Mouse (Mus musculus) lung, postnatal 14 days (tissue): ENCODE results near the gene Hist1h3c.

Experiments used
- DNase-seq: peaks from one replicate; pipeline ENCODE4 v3.0.0; 2021

Gene Hist1h3c

GRCm38 (mm10) chr13:23757211-23757773 is 11.9 kb upstream of the Hist1h3c start:
- DNase-seq: no peak

- DNase-seq: peak; percentile 91
Measured at GRCm38 (mm10) chr13:23756790-23757189, 11.4 kb upstream of the Hist1h3c start, which contains the start of gene Hist1h4b. Gene Hist1h4b (plus strand): TSS chr13:23757013.

DNA sequence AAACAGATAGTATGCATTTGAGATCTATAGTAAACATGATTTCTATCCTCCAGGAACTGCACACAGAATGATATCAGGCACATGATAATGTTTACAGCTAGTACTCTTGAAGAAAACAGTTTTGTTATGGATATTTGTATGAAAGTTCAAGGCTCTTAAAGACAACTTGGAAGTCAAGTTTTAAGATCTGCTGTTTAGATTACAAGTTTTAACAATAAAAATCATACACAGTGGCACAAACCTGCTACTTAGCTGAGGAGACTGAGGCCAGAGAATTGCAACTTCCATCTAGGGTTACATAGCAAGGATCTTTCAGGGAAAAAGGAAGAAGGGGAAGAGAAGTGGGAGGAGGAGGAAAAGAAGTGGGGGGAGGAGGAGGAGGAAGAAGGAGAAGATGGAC is 9.6 kb upstream of the Hist1h3c start:
- no peak for DNase-seq

DNA sequence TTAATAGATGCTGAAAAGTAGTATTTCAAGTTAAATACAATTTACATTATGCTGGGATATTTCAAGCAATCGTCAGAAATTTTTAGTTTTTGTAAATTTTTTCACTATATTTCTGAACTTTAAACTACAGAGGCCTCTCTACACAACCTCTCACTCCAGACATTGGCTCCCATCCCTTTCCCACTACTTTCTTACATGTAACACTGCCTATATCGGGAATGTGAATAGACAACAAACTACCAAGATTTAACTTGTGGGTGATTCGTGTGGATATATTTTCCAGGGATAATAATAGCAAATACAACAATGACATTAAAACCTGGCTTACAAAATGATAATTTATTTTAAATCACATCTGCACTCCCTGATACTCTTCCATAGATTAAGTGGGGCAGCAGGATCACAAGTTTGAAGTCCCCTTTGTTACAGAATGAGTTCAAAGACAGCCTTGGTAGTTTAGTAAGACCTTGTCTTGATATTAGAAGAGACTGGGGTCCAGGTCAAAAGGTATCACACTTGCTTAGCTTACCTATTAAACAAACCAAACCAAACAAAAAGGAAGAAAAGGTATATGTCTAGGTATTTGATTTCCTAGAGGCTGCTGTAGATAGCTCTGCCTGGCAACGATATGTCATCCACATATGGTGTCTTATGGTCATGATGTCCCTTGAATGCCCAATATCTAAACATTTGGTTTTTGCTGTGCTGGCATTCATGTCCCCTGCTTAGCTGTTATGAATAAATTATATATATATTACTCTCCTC is 8.1 kb upstream of the Hist1h3c start:
- DNase-seq: no peak

DNA sequence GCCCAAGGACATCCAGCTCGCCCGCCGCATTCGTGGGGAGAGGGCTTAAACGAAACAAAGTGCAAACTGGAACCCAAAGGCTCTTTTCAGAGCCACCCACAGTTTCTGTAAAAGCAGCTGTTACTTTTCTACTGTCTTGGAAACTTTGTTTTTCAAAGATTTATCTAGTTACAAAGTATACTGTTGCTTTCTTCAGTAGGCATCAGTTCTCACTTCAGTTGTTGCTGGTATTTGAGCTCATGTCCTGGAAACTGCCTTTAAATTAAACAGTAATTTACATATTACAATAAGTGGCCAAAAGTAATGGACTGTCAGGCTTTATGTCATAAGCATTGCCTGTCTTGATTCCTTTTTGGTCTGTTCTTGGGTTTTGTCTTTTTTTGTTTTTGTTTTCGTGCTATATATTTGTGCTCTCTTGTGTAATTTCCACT is 7.4 kb upstream of the Hist1h3c start:
- no peak for DNase-seq

DNA sequence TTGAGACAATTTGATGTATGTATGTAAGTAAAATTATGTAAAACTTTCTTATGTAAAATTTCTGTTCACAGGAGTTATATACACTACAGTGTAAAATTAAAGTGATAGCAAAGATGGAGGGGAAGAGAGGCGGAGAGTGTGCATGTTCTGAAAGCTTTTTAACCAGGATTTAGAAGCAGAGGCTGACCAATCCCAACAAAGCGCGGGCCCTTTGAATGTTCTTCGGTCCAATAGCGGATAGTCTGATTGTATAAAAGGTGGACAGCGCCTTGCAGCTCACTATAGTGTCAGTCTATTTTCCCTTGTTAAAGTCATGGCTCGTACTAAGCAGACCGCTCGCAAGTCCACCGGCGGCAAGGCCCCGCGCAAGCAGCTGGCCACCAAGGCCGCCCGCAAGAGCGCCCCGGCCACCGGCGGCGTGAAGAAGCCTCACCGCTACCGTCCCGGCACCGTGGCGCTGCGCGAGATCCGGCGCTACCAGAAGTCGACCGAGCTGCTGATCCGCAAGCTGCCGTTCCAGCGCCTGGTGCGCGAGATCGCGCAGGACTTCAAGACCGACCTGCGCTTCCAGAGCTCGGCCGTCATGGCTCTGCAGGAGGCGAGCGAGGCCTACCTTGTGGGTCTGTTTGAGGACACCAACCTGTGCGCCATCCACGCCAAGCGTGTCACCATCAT is 6.8 kb upstream of the Hist1h3c start, which contains the start of gene Hist1h3b:
TSS of gene Hist1h3b (plus strand) at position 201 of the 675 bp plus-strand sequence.
- DNase-seq: peak; percentile 88

DNA sequence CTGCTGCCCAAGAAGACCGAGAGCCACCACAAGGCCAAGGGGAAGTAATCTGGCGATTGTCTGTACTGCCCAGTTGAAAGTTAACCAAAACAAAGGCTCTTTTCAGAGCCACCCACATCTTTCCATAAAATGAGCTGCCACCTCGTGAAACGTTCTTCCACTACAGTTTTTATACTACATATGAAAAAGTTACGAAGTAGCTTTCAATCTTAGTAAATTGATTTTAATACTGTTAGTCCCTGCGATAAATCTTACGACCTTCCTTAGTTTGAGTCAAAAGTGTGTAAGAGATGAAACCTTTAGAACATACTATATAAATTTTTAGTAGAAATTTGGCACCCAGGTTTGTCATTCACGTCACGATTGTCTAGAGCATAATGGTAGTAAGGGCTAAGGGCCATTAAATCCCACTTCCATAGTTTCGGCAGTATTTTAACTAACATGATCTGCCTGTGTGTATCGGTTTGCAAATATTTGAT is 6.1 kb upstream of the Hist1h3c start:
- DNase-seq: no peak

DNA sequence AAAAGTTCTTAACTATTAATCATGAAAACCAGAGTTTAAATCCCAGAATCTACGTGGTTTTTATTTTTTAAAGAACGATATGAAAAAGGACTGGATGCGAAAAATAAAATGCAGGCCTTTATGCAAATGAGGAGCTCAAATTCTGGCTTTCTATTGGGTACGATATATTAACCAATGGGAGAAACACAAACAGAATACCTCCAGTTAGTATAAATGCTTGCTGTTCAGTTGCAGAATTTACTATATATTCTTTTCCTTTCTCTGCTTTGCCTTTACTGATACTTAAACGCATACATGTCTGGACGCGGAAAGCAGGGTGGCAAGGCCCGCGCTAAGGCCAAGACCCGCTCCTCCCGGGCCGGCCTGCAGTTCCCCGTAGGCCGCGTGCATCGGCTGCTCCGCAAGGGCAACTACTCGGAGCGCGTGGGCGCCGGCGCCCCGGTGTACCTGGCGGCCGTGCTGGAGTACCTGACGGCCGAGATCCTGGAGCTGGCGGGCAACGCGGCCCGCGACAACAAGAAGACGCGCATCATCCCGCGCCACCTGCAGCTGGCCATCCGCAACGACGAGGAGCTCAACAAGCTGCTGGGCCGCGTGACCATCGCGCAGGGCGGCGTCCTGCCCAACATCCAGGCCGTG is 5.6 kb upstream of the Hist1h3c start, which contains the start of gene Hist1h2ab:
TSS of gene Hist1h2ab (plus strand) at position 288 of the 639 bp plus-strand sequence.
- peak; percentile 22 for DNase-seq

DNA sequence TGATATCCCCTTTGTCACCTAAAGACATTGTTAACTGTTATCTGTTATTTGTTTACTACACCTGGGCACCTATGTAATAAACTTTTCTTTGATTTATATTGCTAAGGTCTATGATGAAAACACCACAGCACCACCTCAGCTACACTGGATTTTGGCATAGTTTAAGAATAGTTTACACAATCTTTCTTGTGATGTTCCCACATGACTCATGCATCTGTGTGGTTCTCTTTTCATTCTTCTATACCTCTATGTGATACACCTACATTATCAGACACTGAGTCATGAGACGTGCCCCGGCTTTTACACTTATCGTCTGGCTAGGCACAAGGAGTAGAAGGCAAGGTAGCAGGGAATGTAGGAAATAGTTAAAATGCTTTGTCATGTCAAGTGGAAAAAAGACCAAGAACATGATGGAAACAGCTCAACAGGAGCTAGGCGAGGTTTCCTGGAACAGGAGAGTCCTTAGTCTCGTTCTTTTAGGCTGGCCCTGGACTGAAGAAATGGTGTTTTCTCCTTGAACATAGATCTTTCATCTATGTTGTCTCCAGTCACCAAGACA is 4.2 kb upstream of the Hist1h3c start:
- no peak for DNase-seq

DNA sequence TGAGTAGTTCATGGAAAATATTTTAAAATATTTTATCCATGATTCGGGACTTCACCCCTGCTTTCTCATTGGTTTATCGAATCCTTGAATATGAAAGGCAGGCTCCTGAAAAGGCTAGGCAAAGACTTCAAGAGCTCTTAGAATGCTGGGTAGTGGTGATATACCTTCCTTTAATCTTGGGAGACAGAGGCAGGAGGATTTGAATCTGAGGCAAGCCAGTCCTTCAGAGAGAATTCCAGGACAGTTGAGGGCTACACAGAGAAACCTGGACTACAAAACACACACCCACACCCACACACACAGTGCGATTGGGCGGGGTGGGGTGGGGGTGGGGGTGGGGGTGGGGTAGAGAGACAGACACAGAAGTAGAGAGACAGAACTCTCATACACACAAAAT is 2.5 kb upstream of the Hist1h3c start:
- DNase-seq: no peak

GRCm38 (mm10) chr13:23747081-23747891 is 1.9 kb upstream of the Hist1h3c start:
- no peak for DNase-seq

- DNase-seq: peak; percentile 56
Measured at GRCm38 (mm10) chr13:23746201-23747080, 1.0 kb upstream of the Hist1h3c start, which contains the start of gene Hist1h2bb. Gene Hist1h2bb (plus strand): TSS chr13:23746734.

GRCm38 (mm10) chr13:23744421-23745380 is 701 bp downstream of the Hist1h3c start:
- DNase-seq: no peak

GRCm38 (mm10) chr13:23743963-23744362 is 1.4 kb downstream of the Hist1h3c start:
- no peak for DNase-seq

DNA sequence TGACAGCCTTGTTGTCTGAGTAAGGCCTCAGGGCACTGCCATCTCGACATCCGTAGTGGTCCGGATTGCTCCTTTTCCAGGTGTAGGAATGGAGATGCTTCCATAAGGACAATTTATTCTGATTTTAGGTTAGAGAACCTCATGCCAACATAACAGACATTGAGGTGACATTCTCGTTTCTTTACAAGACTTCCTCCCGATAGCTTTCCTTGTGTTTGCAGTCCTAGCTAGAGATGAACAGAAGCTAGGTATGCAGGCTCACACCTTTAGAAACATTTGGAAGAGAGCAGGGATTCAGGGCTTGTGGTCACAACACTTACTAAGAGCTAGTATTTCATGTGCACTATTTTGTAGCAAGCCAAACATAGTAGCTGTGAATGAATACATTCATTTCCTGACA is 2.2 kb downstream of the Hist1h3c start:
- DNase-seq: no peak

DNA sequence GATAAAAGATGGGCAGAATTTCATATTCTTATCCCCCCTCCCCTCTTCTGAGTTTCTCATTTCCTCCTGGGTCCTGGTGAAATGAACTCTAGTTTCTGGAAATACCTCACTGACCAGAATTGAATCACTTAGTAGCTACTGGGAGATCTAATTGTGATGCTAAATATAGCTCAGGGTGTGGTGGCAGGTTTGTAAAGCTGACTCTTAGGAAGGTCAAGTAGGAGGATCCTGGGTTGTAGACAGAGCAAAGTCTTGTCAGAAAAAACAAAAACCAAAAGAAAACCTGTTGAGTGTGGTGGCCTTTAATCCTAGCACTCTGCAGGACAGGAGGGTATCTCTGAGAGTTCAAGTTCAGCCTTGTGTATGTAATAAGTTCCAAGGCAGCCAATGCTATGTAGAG is 3.4 kb downstream of the Hist1h3c start:
- DNase-seq: no peak

- DNase-seq: no peak
Measured at GRCm38 (mm10) chr13:23740910-23741309, 4.5 kb downstream of the Hist1h3c start.

DNA sequence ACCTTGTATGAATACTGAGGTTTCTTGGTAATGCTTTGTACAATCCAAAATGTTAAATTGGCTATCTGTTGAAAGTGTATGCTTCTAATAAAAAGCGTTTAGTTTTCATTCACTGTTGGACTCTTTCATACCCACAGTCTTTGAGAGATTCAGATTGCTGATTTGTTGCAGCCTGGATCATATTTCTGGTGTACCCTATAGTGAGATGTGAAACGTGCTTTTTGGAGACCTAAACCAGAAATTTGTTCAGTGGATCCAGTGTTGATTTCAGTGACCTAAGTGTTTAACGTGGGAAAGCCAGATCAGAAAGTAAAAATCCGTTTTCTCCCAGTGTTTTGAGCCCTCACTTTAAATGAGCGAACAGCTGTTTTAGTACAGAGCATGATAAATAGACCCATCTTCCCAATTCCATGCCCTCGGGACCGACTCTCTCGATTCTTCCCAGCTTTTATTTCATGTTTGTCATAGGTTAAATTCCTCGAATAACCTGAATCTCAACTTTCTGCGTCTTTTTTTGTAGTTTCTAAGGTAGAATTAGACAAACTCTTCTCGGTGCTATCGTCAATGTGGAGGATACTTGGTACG is 5.1 kb downstream of the Hist1h3c start:
- DNase-seq: no peak

- no peak for DNase-seq
Measured at GRCm38 (mm10) chr13:23739922-23740252, 5.5 kb downstream of the Hist1h3c start.
